In genomic region chr5:31054261-31055215, GRCm38 (mm10) we compare ENCODE assay signal across 7 mouse cellular contexts. TPM values are rescaled to one million over a fixed set of nuclear protein-coding genes. Genes with fewer than 3 reads are reported as not detected.
A peak's percentile ranks its signal among the peaks of the same experiment; 100 is the strongest.
DNase-seq lines count a peak whose midpoint lies in the region; ATAC-seq lines count a peak whose summit lies in the region.

TSS of gene Cad (plus strand) at chr5:31054780.

- peak within 1 kb of the TSS; percentile 76 for H3K4me3 ChIP-seq in embryonic facial prominence, embryonic 10.5 days
- H3K4me3 ChIP-seq in limb, embryonic 10.5 days: peak within 1 kb of the TSS; percentile 72
- H3K4me3 ChIP-seq in midbrain, embryonic 13.5 days (replicated peaks): peak within 1 kb of the TSS; percentile 56

- H3K9ac ChIP-seq in midbrain, embryonic 13.5 days (replicated peaks): peak within 1 kb of the TSS; percentile 77

- WGBS in embryonic facial prominence, embryonic 10.5 days: under 1% methylated on average over 64 of the region's 64 CpGs
- WGBS in limb, embryonic 10.5 days: under 1% methylated on average over 64 of the region's 64 CpGs
- WGBS in midbrain, embryonic 13.5 days: 2% methylated on average over 61 of the region's 64 CpGs

- no peaks in the 10 kb centered on the region for H3K9me3 ChIP-seq in embryonic facial prominence, embryonic 10.5 days
- H3K9me3 ChIP-seq in limb, embryonic 10.5 days (replicated peaks): no peaks in the 10 kb centered on the region
- no peaks in the 10 kb centered on the region for H3K9me3 ChIP-seq in midbrain, embryonic 13.5 days

- peak within 1 kb of the TSS; percentile 94 for H3K27ac ChIP-seq in embryonic facial prominence, embryonic 10.5 days (replicated peaks)
- peak within 1 kb of the TSS; percentile 91 for H3K27ac ChIP-seq in limb, embryonic 10.5 days
- peak within 1 kb of the TSS; percentile 69 for H3K27ac ChIP-seq in midbrain, embryonic 13.5 days

- peak within 1 kb of the TSS; percentile 79 for H3K4me2 ChIP-seq in midbrain, embryonic 13.5 days (replicated peaks)

- H3K36me3 ChIP-seq in embryonic facial prominence, embryonic 10.5 days (replicated peaks): peaks cover 31% of the 10 kb centered on the region
- H3K36me3 ChIP-seq in limb, embryonic 10.5 days: peaks cover 31% of the 10 kb centered on the region
- H3K36me3 ChIP-seq in midbrain, embryonic 13.5 days: peaks cover 32% of the 10 kb centered on the region

- peak; percentile 98 for DNase-seq in adrenal gland, postnatal 10 days
- DNase-seq in embryonic facial prominence, embryonic 10.5 days (ENCODE audit: low spot score): peak; percentile 97
- DNase-seq in kidney, adult 11 months: peak; percentile 93
- peak; percentile 95 for DNase-seq in limb, embryonic 10.5 days (ENCODE audit: low spot score)
- peak; percentile 92 for DNase-seq in spleen, adult 12 weeks (ENCODE audit: low spot score)

- ATAC-seq in granulocyte monocyte progenitor cell, adult 5-6 weeks (replicated peaks; ENCODE audit: poor library complexity, severe bottlenecking): peak; percentile 96
- peak; percentile 98 for ATAC-seq in midbrain, embryonic 13.5 days

- peaks cover 29% of the 10 kb centered on the region for H3K4me1 ChIP-seq in embryonic facial prominence, embryonic 10.5 days
- H3K4me1 ChIP-seq in limb, embryonic 10.5 days: peaks cover 22% of the 10 kb centered on the region
- peaks cover 24% of the 10 kb centered on the region for H3K4me1 ChIP-seq in midbrain, embryonic 13.5 days (replicated peaks)

- no peaks in the 10 kb centered on the region for H3K27me3 ChIP-seq in embryonic facial prominence, embryonic 10.5 days (replicated peaks; ENCODE audit: low read depth, poor library complexity, severe bottlenecking)
- no peaks in the 10 kb centered on the region for H3K27me3 ChIP-seq in limb, embryonic 10.5 days (ENCODE audit: low read depth, poor library complexity, severe bottlenecking)
- no peaks in the 10 kb centered on the region for H3K27me3 ChIP-seq in midbrain, embryonic 13.5 days

RNA-seq across cellular contexts. Expression of gene Cad, which starts in this region (rescaled TPM):
- 10 to 100 TPM; 29.3 to 41.2 TPM for total RNA-seq in adrenal gland, postnatal 10 days (2021)
- 64.6 and 71.3 TPM in 2 replicates for polyA plus RNA-seq in embryonic facial prominence, embryonic 10.5 days (2016; fragmentation: Nextera tagmentation; extraction: Ambion mirVana)
- total RNA-seq in granulocyte monocyte progenitor cell, adult 5-6 weeks (2014; fragmentation: Nextera tagmentation): 57.4 and 70.3 TPM in 2 replicates
- total RNA-seq in granulocyte monocyte progenitor cell, adult 5-6 weeks (2017): 23.1 and 39.5 TPM in 2 replicates
- 63.1 and 71.3 TPM in 2 replicates for polyA plus RNA-seq in limb, embryonic 10.5 days (2016; fragmentation: Nextera tagmentation; extraction: Ambion mirVana)
- 16.1 and 19.1 TPM in 2 replicates for polyA plus RNA-seq in midbrain, embryonic 13.5 days (2015; fragmentation: Nextera tagmentation; extraction: Ambion mirVana)

Comparison
In these comparisons a context has a peak if more than half of its experiments do, and no peak if none do; other contexts are left out.
1. Peak in every context shown above with its lines: DNase-seq, ATAC-seq, H3K4me3 ChIP-seq and H3K27ac ChIP-seq.